Mouse (Mus musculus): Measurements from ENCODE around the gene Fam207a. TPM values are rescaled to one million over a fixed set of nuclear protein-coding genes. Genes with fewer than 3 reads are reported as not detected.

Gene Fam207a
- polyA plus RNA-seq, 1 experiment from 2014 or later, result 13.8 TPM

- H3K27me3 ChIP-seq (ENCODE audit: control insufficient read depth, insufficient read depth, low read depth, low read length), result no peaks in the 10 kb centered on the region
- H3K9ac ChIP-seq (ENCODE audit: low read depth, low read length), result no peak overlapping the region
- H3K4me3 ChIP-seq (ENCODE audit: low read depth, low read length), result no peak overlapping the region
- no peak overlapping the region for H3K4me2 ChIP-seq (ENCODE audit: low read depth, low read length)
- no peak for ATAC-seq (ENCODE audit: low read depth)
- no peaks in the 10 kb centered on the region for H3K36me3 ChIP-seq (ENCODE audit: control insufficient read depth, insufficient read depth)
- no peaks in the 10 kb centered on the region for H3K9me3 ChIP-seq (replicated peaks; ENCODE audit: control insufficient read depth, low read length)
- H3K4me1 ChIP-seq (ENCODE audit: control insufficient read depth, low read depth, low read length), result no peaks in the 10 kb centered on the region; the same call in 1 of the 2 replicates
- 50% methylated on average over 11 of the region's 11 CpGs for WGBS (ENCODE audit: insufficient replicate concordance)
- H3K27ac ChIP-seq (ENCODE audit: low read length), result peak overlapping the region; percentile 7; the same call in 1 of the 2 replicates
Observed at GRCm38 (mm10) chr10:77537215-77538209, 21.9 kb upstream of the Fam207a start.

- ATAC-seq (ENCODE audit: low read depth), result no peak
- peak overlapping the region; percentile 32; the same call in 1 of the 2 replicates for H3K27ac ChIP-seq (ENCODE audit: low read length)
- H3K9ac ChIP-seq (ENCODE audit: low read depth, low read length), result no peak overlapping the region
- 25% methylated on average over 8 of the region's 8 CpGs for WGBS (ENCODE audit: insufficient replicate concordance)
- H3K4me3 ChIP-seq (ENCODE audit: low read depth, low read length), result no peak overlapping the region
- H3K9me3 ChIP-seq (replicated peaks; ENCODE audit: control insufficient read depth, low read length), result no peaks in the 10 kb centered on the region
- H3K4me1 ChIP-seq (ENCODE audit: control insufficient read depth, low read depth, low read length), result no peaks in the 10 kb centered on the region; the same call in 1 of the 2 replicates
- H3K4me2 ChIP-seq (ENCODE audit: low read depth, low read length), result no peak overlapping the region
- no peaks in the 10 kb centered on the region for H3K27me3 ChIP-seq (ENCODE audit: control insufficient read depth, insufficient read depth, low read depth, low read length)
- H3K36me3 ChIP-seq (ENCODE audit: control insufficient read depth, insufficient read depth), result no peaks in the 10 kb centered on the region
Observed at GRCm38 (mm10) chr10:77536727-77537126, 21.1 kb upstream of the Fam207a start.

GRCm38 (mm10) chr10:77532020-77532413 is 16.4 kb upstream of the Fam207a start:
- no peak overlapping the region for H3K27ac ChIP-seq (ENCODE audit: low read length)
- no peak for ATAC-seq (ENCODE audit: low read depth)
- H3K4me1 ChIP-seq (ENCODE audit: control insufficient read depth, low read depth, low read length), result peaks cover 10% of the 10 kb centered on the region
- H3K4me3 ChIP-seq (ENCODE audit: low read depth, low read length), result no peak overlapping the region; the same call in 1 of the 2 replicates
- H3K27me3 ChIP-seq (ENCODE audit: control insufficient read depth, insufficient read depth, low read depth, low read length), result no peaks in the 10 kb centered on the region
- H3K9ac ChIP-seq (ENCODE audit: low read depth, low read length), result no peak overlapping the region
- no peak overlapping the region for H3K4me2 ChIP-seq (ENCODE audit: low read depth, low read length)
- no peaks in the 10 kb centered on the region for H3K36me3 ChIP-seq (ENCODE audit: control insufficient read depth, insufficient read depth)
- WGBS (ENCODE audit: insufficient replicate concordance), result 19% methylated on average over 1 of the region's 1 CpGs
- no peaks in the 10 kb centered on the region for H3K9me3 ChIP-seq (replicated peaks; ENCODE audit: control insufficient read depth, low read length)

- H3K27ac ChIP-seq (ENCODE audit: low read length), result peak overlapping the region; percentile 62
- peak overlapping the region; percentile 42 for H3K4me3 ChIP-seq (ENCODE audit: low read depth, low read length)
- H3K4me2 ChIP-seq (ENCODE audit: low read depth, low read length), result peak overlapping the region; percentile 12; the same call in 1 of the 2 replicates
- H3K27me3 ChIP-seq (ENCODE audit: control insufficient read depth, insufficient read depth, low read depth, low read length), result no peaks in the 10 kb centered on the region
- H3K9ac ChIP-seq (ENCODE audit: low read depth, low read length), result no peak overlapping the region
- ATAC-seq (ENCODE audit: low read depth), result no peak
- 31% methylated on average over 6 of the region's 6 CpGs for WGBS (ENCODE audit: insufficient replicate concordance)
- no peaks in the 10 kb centered on the region for H3K36me3 ChIP-seq (ENCODE audit: control insufficient read depth, insufficient read depth)
- H3K9me3 ChIP-seq (replicated peaks; ENCODE audit: control insufficient read depth, low read length), result no peaks in the 10 kb centered on the region
- peaks cover 10% of the 10 kb centered on the region for H3K4me1 ChIP-seq (ENCODE audit: control insufficient read depth, low read depth, low read length)
Observed at GRCm38 (mm10) chr10:77531026-77532019, 15.7 kb upstream of the Fam207a start.

- WGBS (ENCODE audit: insufficient replicate concordance), result 14% methylated on average over 9 of the region's 9 CpGs
- H3K4me1 ChIP-seq (ENCODE audit: control insufficient read depth, low read depth, low read length), result peaks cover 10% of the 10 kb centered on the region
- H3K9me3 ChIP-seq (replicated peaks; ENCODE audit: control insufficient read depth, low read length), result no peaks in the 10 kb centered on the region
- no peaks in the 10 kb centered on the region for H3K36me3 ChIP-seq (ENCODE audit: control insufficient read depth, insufficient read depth)
- no peaks in the 10 kb centered on the region for H3K27me3 ChIP-seq (ENCODE audit: control insufficient read depth, insufficient read depth, low read depth, low read length)
- H3K27ac ChIP-seq (ENCODE audit: low read length), result 0 out of 2 replicates have a peak within 1 kb of the TSS, but pooled peaks have one; percentile 62
- no peak for ATAC-seq (ENCODE audit: low read depth)
- H3K4me2 ChIP-seq (ENCODE audit: low read depth, low read length), result peak within 1 kb of the TSS; percentile 12
- H3K4me3 ChIP-seq (ENCODE audit: low read depth, low read length), result peak within 1 kb of the TSS; percentile 42
- H3K9ac ChIP-seq (ENCODE audit: low read depth, low read length), result peak within 1 kb of the TSS; percentile 13; the same call in 1 of the 2 replicates
Observed at GRCm38 (mm10) chr10:77530140-77530539, 14.6 kb upstream of the Fam207a start, which contains the start of gene Itgb2. Itgb2 (plus strand) TSS chr10:77530252.

- peak; percentile 75 for ATAC-seq (ENCODE audit: low read depth)
- Histone ChIP-seq H3K36me3 (ENCODE audit: control insufficient read depth, insufficient read depth) (no peaks in the 10 kb centered on the region), H3K4me1 (ENCODE audit: control insufficient read depth, low read depth, low read length) (peaks cover 10% of the 10 kb centered on the region), H3K4me3 (ENCODE audit: low read depth, low read length) (no peak overlapping the region), H3K4me2 (ENCODE audit: low read depth, low read length) (no peak overlapping the region), H3K27me3 (ENCODE audit: control insufficient read depth, insufficient read depth, low read depth, low read length) (no peaks in the 10 kb centered on the region), H3K9ac (ENCODE audit: low read depth, low read length) (no peak overlapping the region), H3K9me3 (replicated peaks; ENCODE audit: control insufficient read depth, low read length) (no peaks in the 10 kb centered on the region), H3K27ac (ENCODE audit: low read length) (no peak overlapping the region)
- 53% methylated on average over 6 of the region's 6 CpGs for WGBS (ENCODE audit: insufficient replicate concordance)
Observed at GRCm38 (mm10) chr10:77528634-77529033, 13.0 kb upstream of the Fam207a start.

GRCm38 (mm10) chr10:77526488-77526887 is 10.9 kb upstream of the Fam207a start:
- 64% methylated on average over 2 of the region's 2 CpGs for WGBS (ENCODE audit: insufficient replicate concordance)
- Histone ChIP-seq H3K9ac (ENCODE audit: low read depth, low read length) (no peak overlapping the region), H3K9me3 (replicated peaks; ENCODE audit: control insufficient read depth, low read length) (no peaks in the 10 kb centered on the region), H3K36me3 (ENCODE audit: control insufficient read depth, insufficient read depth) (no peaks in the 10 kb centered on the region), H3K4me3 (ENCODE audit: low read depth, low read length) (no peak overlapping the region), H3K4me1 (ENCODE audit: control insufficient read depth, low read depth, low read length) (peaks cover 9% of the 10 kb centered on the region), H3K27me3 (ENCODE audit: control insufficient read depth, insufficient read depth, low read depth, low read length) (peaks cover 3% of the 10 kb centered on the region), H3K27ac (ENCODE audit: low read length) (no peak overlapping the region), H3K4me2 (ENCODE audit: low read depth, low read length) (no peak overlapping the region)
- ATAC-seq (ENCODE audit: low read depth), result no peak

- no peak overlapping the region for H3K4me2 ChIP-seq (ENCODE audit: low read depth, low read length)
Observed at GRCm38 (mm10) chr10:77523321-77523720, 7.7 kb upstream of the Fam207a start.

More at GRCm38 (mm10) chr10:77523321-77523720, 7.7 kb upstream of the Fam207a start:
- ATAC-seq (ENCODE audit: low read depth), result no peak
- Histone ChIP-seq H3K27ac (ENCODE audit: low read length) (no peak overlapping the region), H3K27me3 (ENCODE audit: control insufficient read depth, insufficient read depth, low read depth, low read length) (peaks cover 3% of the 10 kb centered on the region), H3K36me3 (ENCODE audit: control insufficient read depth, insufficient read depth) (no peaks in the 10 kb centered on the region), H3K9me3 (replicated peaks; ENCODE audit: control insufficient read depth, low read length) (no peaks in the 10 kb centered on the region), H3K4me1 (ENCODE audit: control insufficient read depth, low read depth, low read length) (no peaks in the 10 kb centered on the region), H3K4me3 (ENCODE audit: low read depth, low read length) (no peak overlapping the region), H3K9ac (ENCODE audit: low read depth, low read length) (no peak overlapping the region)
- 29% methylated on average over 7 of the region's 7 CpGs for whole genome bisulfite sequencing (ENCODE audit: insufficient replicate concordance)

All from liver, embryonic 16.5 days (tissue).